Mouse (Mus musculus): ENCODE data around the gene Ptbp1. TPM values are rescaled to one million over a fixed set of nuclear protein-coding genes. Genes with fewer than 3 reads are reported as not detected.

Ptbp1 gene
- polyA plus RNA-seq, 1 experiment: 184 TPM

DNA sequence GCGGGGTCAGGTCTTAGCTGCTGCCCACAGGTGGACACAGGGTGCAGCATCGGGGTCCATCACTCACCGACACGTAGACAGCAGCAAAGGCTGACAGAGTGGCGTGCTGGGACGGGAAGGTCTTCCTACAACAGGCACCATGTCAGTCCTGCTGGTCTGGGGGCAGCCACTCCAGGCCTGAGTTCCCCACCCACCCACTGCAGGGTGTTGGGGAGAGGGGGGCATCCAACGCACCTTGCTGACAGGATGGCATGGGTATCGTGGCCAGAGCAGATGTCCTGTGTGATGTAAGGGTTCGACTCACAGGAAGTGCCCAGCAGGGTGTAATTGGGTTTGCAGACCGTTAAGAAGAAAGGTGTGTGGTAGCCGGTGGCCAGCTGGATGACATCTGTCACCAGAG lies 12.4 kb downstream of the Ptbp1 start:
- peaks cover 15% of the 10 kb centered on the region for H3K4me1 ChIP-seq (ENCODE audit: control insufficient read depth, insufficient read depth, low read length)
- peaks cover 2% of the 10 kb centered on the region; the same call in 1 of the 2 replicates for H3K36me3 ChIP-seq (ENCODE audit: control insufficient read depth, insufficient read depth, low read length)
- TF ChIP-seq POLR2A (IDR thresholded peaks at IDR 0.05; ENCODE audit: low read depth, low read length) (no peak), CTCF (conservative IDR thresholded peaks at IDR 0.05; ENCODE audit: insufficient read depth, insufficient read length, low read depth, low read length) (no peak)
- H3K27me3 ChIP-seq (replicated peaks; ENCODE audit: control insufficient read depth, insufficient read depth, low read length): no peaks in the 10 kb centered on the region
- WGBS: 82% methylated on average over 11 of the region's 11 CpGs
- no peak overlapping the region for H3K4me3 ChIP-seq (ENCODE audit: insufficient read depth, low read depth, low read length)
- H3K27ac ChIP-seq (ENCODE audit: insufficient read depth, low read depth, low read length): no peak overlapping the region
- DNase-seq: no peak

DNA sequence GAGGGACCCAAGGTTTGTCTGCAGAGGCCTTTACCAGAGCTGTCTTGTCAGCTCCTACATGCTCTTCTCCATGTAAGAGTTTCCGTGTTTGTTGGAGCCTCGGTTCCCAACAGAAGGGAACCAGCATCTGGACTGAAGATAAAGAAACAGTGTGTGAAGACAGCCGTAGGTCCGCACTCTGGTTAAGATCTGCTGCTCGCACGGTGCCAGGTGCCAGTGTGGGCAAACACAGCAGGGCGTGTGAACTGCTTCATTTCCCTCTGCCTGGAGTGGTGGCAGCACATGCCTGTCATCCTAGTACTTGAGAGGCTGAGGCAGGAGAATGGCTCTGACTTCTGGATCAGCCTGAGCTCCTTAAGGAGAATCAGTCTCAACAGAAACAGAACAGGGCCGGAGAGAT lies 17.6 kb downstream of the Ptbp1 start:
- no peak for TF ChIP-seq POLR2A (IDR thresholded peaks at IDR 0.05; ENCODE audit: low read depth, low read length)
- TF ChIP-seq CTCF (conservative IDR thresholded peaks at IDR 0.05; ENCODE audit: insufficient read depth, insufficient read length, low read depth, low read length): no peak
- Histone ChIP-seq H3K4me3 (ENCODE audit: insufficient read depth, low read depth, low read length) (no peak overlapping the region), H3K27me3 (replicated peaks; ENCODE audit: control insufficient read depth, insufficient read depth, low read length) (no peaks in the 10 kb centered on the region), H3K27ac (ENCODE audit: insufficient read depth, low read depth, low read length) (no peak overlapping the region), H3K36me3 (ENCODE audit: control insufficient read depth, insufficient read depth, low read length) (no peaks in the 10 kb centered on the region), H3K4me1 (ENCODE audit: control insufficient read depth, insufficient read depth, low read length) (0 out of 2 replicates have a peak, but pooled peaks cover 6% of the 10 kb centered on the region)
- WGBS: 92% methylated on average over 8 of the region's 8 CpGs
- DNase-seq: no peak

DNA sequence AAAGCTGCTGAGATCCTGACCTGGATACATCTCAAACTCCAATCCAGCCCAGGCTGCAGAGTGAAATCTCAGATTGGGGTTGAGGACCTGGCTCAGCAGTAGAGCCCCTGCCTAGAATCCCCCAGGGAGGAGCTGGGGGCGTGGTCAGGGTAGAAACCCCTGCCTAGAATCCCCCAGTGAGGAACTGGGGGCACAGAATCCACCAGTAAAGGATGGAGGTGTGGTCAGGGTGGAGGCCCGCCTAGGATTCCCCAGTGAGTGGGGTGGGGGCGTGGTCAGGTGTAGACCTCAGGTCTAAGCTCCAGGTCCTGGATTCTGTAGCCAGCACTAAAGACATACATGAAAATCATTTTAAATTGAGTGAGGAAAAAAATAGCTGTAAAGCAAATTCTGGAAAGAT lies 18.6 kb downstream of the Ptbp1 start:
- DNase-seq: no peak
- no peak for TF ChIP-seq POLR2A (IDR thresholded peaks at IDR 0.05; ENCODE audit: low read depth, low read length)
- TF ChIP-seq CTCF (conservative IDR thresholded peaks at IDR 0.05; ENCODE audit: insufficient read depth, insufficient read length, low read depth, low read length): no peak
- H3K4me3 ChIP-seq (ENCODE audit: insufficient read depth, low read depth, low read length): no peak overlapping the region
- no peak overlapping the region for H3K27ac ChIP-seq (ENCODE audit: insufficient read depth, low read depth, low read length)
- no peaks in the 10 kb centered on the region for H3K36me3 ChIP-seq (ENCODE audit: control insufficient read depth, insufficient read depth, low read length)
- H3K27me3 ChIP-seq (replicated peaks; ENCODE audit: control insufficient read depth, insufficient read depth, low read length): no peaks in the 10 kb centered on the region
- 0 out of 2 replicates have a peak, but pooled peaks cover 6% of the 10 kb centered on the region for H3K4me1 ChIP-seq (ENCODE audit: control insufficient read depth, insufficient read depth, low read length)
- 65% methylated on average over 3 of the region's 3 CpGs for WGBS

DNA sequence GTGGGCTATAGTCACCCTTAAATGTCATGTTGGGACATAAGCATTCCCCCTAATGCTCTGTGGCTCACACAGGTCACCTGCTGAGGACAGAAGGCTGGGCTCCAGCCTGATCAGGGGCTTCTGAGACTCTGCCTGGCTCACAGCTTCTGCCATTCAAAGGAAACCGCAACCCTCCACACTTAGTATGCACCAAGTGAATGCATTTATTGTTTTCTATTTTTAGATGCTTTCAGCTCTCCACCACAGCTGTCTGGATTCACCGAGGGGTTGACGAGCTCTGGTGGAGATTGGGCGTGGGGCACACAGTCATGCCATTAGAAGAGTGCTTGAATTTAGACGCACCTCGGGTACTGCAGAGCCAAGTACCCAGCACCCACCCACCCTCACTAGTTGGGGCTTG lies 19.1 kb downstream of the Ptbp1 start:
- 0 out of 2 replicates have a peak, but pooled peaks cover 6% of the 10 kb centered on the region for H3K4me1 ChIP-seq (ENCODE audit: control insufficient read depth, insufficient read depth, low read length)
- no peaks in the 10 kb centered on the region for H3K36me3 ChIP-seq (ENCODE audit: control insufficient read depth, insufficient read depth, low read length)
- H3K27me3 ChIP-seq (replicated peaks; ENCODE audit: control insufficient read depth, insufficient read depth, low read length): no peaks in the 10 kb centered on the region
- H3K4me3 ChIP-seq (ENCODE audit: insufficient read depth, low read depth, low read length): no peak overlapping the region
- 39% methylated on average over 6 of the region's 6 CpGs for WGBS
- DNase-seq: no peak
- TF ChIP-seq POLR2A (IDR thresholded peaks at IDR 0.05; ENCODE audit: low read depth, low read length): no peak
- no peak for TF ChIP-seq CTCF (conservative IDR thresholded peaks at IDR 0.05; ENCODE audit: insufficient read depth, insufficient read length, low read depth, low read length)
- H3K27ac ChIP-seq (ENCODE audit: insufficient read depth, low read depth, low read length): no peak overlapping the region

DNA sequence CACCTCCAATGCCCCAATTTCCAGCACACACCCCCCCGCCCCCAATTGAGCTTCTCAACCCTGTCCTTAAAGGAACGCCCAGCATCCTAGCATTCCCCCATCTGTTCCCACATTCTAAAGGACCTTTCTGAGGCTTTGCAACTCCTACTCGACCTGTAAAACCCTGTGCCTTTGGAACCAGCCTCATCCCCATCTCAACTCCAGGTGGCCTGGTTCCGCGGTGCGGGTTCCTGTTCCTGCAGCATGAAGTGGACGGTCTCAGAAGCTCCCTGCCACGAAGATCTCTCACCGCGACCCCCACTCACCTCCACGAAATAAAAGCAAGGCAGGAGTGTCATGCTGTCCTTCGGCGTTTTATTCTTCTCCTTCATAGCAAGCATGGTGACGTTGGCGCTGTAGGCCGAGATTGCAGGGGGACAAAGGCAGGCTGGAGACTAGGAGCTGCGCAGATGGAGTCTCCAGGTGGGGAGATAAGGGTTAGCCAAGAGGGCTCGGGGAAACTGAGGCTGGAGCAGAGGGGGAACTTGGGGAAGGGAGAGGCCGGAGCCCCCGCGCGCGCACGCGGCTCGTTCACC lies 19.6 kb downstream of the Ptbp1 start:
- peak overlapping the region; percentile 47 for H3K4me3 ChIP-seq (ENCODE audit: insufficient read depth, low read depth, low read length)
- DNase-seq: no peak
- 0 out of 2 replicates have a peak, but pooled peaks cover 6% of the 10 kb centered on the region for H3K4me1 ChIP-seq (ENCODE audit: control insufficient read depth, insufficient read depth, low read length)
- TF ChIP-seq POLR2A (IDR thresholded peaks at IDR 0.05; ENCODE audit: low read depth, low read length) (no peak), CTCF (conservative IDR thresholded peaks at IDR 0.05; ENCODE audit: insufficient read depth, insufficient read length, low read depth, low read length) (no peak)
- no peaks in the 10 kb centered on the region for H3K36me3 ChIP-seq (ENCODE audit: control insufficient read depth, insufficient read depth, low read length)
- 9% methylated on average over 26 of the region's 26 CpGs for WGBS
- no peak overlapping the region for H3K27ac ChIP-seq (ENCODE audit: insufficient read depth, low read depth, low read length)
- H3K27me3 ChIP-seq (replicated peaks; ENCODE audit: control insufficient read depth, insufficient read depth, low read length): no peaks in the 10 kb centered on the region

DNA sequence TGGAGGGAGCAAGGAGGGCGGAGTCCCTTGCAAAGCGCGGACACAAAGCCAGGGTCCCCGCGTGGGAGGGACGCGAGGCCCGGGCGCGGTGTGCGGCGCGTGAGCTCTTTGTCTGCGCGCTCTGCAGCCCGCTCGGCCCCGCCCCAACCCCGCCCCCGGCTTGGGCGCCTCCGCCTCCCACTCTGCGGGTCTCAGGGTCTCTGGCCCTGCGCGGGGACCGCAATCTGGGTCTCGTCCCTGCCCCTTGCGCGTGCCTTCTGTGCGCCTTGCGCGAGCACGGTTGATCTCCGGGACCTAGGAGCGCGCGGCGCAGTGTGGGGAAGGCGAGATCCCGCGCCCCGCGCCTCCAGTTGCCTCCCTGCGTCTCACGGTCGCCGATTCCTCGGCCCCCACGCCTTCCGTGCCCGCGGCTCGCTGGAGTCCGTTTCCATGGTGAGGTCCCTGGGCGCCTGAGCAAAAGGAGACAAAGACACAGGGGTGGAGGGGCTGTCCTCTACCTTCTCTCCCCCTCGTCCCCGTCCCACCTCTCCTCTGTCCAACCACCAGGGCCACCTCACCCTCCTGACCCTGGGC lies 20.1 kb downstream of the Ptbp1 start, which contains the start of the genes Prtn3 and Plppr3:
Gene Prtn3, plus strand, starts transcription at position 187 of the 573 bp plus-strand sequence.
Gene Plppr3, minus strand, starts transcription at position 345 of the 573 bp plus-strand sequence.
- H3K36me3 ChIP-seq (ENCODE audit: control insufficient read depth, insufficient read depth, low read length): no peaks in the 10 kb centered on the region
- H3K4me3 ChIP-seq (ENCODE audit: insufficient read depth, low read depth, low read length): peak within 1 kb of the TSS; percentile 47
- H3K4me1 ChIP-seq (ENCODE audit: control insufficient read depth, insufficient read depth, low read length): 0 out of 2 replicates have a peak, but pooled peaks cover 6% of the 10 kb centered on the region
- DNase-seq: no peak
- 2% methylated on average over 57 of the region's 57 CpGs for WGBS
- H3K27me3 ChIP-seq (replicated peaks; ENCODE audit: control insufficient read depth, insufficient read depth, low read length): no peaks in the 10 kb centered on the region
- H3K27ac ChIP-seq (ENCODE audit: insufficient read depth, low read depth, low read length): no peak within 1 kb of the TSS
- no peak for TF ChIP-seq CTCF (conservative IDR thresholded peaks at IDR 0.05; ENCODE audit: insufficient read depth, insufficient read length, low read depth, low read length)

DNA sequence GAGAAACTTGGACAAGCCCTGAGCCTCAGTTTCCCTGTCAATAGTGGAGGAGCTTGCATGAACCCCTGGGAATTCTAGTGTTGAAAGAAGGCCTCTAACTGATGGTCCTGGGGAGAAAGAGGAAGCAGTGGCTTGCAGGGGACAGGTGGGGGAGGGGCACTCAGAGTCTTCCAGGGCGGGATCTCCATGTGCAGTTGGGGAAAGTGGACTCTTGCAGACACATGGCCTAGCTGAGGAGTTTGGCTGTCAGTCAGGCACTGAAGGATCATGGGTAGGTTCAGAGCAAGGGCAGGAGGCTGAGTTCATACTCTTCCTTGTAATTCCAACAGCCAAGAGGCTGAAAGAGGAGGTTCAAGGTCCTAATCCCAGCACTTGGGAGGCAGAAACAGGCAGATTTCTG lies 22.9 kb downstream of the Ptbp1 start:
- H3K4me1 ChIP-seq (ENCODE audit: control insufficient read depth, insufficient read depth, low read length): 0 out of 2 replicates have a peak, but pooled peaks cover 9% of the 10 kb centered on the region
- no peak for DNase-seq
- H3K27me3 ChIP-seq (replicated peaks; ENCODE audit: control insufficient read depth, insufficient read depth, low read length): no peaks in the 10 kb centered on the region
- WGBS: 65% methylated on average over 1 of the region's 1 CpGs
- no peaks in the 10 kb centered on the region for H3K36me3 ChIP-seq (ENCODE audit: control insufficient read depth, insufficient read depth, low read length)
- no peak overlapping the region for H3K27ac ChIP-seq (ENCODE audit: insufficient read depth, low read depth, low read length)
- no peak overlapping the region for H3K4me3 ChIP-seq (ENCODE audit: insufficient read depth, low read depth, low read length)
- TF ChIP-seq CTCF (conservative IDR thresholded peaks at IDR 0.05; ENCODE audit: insufficient read depth, insufficient read length, low read depth, low read length) (no peak), POLR2A (IDR thresholded peaks at IDR 0.05; ENCODE audit: low read depth, low read length) (no peak)

Data from kidney, adult 2 months (tissue).